Mouse (Mus musculus): ENCODE results near the gene Tpp1. TPM values are rescaled to one million over a fixed set of nuclear protein-coding genes. Genes with fewer than 3 reads are reported as not detected.

Tpp1 gene
- polyA plus RNA-seq, 1 experiment from 2014 or later: 66.1 TPM

DNA sequence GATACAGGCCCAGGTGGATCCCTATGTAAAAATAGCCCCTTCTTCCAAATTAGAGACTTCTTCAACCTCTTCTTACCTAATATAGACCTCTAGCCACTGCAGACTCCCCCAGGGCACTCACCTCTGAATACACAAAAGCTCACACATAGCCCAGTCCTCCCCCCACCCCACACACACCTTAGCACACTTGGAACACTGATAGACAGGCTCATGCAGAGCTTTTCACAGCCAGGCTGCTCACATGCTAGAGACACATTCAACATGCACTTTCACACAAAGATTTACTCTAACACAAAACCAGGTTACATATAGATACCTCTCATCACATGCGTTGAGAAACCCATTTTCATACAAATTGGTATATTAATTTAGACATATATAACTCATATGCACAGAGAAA is 25.3 kb upstream of the Tpp1 start:
- no peaks in the 10 kb centered on the region for H3K9me3 ChIP-seq (replicated peaks)
- no peak for DNase-seq (ENCODE audit: low spot score)
- peaks cover 69% of the 10 kb centered on the region for H3K36me3 ChIP-seq
- peaks cover 43% of the 10 kb centered on the region for H3K4me1 ChIP-seq
- WGBS: 94% methylated on average over 1 of the region's 1 CpGs
- H3K4me3 ChIP-seq: no peak overlapping the region
- H3K27me3 ChIP-seq (ENCODE audit: low read depth, poor library complexity, severe bottlenecking): no peaks in the 10 kb centered on the region
- H3K27ac ChIP-seq (replicated peaks): no peak overlapping the region

DNA sequence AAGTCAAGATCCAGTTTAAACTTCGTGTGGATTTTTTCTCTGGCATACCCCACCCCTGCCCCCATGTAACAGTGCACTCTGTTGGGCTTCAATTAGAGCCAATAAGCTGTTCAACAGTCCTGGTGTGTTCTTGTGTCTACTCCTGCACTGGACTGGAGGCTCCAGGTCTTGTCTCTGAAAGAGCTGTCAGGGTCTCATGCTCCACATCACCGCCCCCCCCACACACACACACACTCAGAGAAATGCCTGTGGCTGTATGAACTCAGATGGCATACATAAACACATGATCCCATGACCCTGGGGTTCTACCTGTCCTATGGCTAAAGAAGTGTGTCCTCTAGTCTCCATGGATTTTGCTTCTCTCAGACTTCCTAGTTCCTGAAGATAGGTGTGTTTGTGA is 24.0 kb upstream of the Tpp1 start:
- WGBS: 88% methylated on average over 2 of the region's 2 CpGs
- DNase-seq (ENCODE audit: low spot score): no peak
- H3K4me1 ChIP-seq: peaks cover 43% of the 10 kb centered on the region
- H3K9me3 ChIP-seq (replicated peaks): no peaks in the 10 kb centered on the region
- no peak overlapping the region for H3K27ac ChIP-seq (replicated peaks)
- no peaks in the 10 kb centered on the region for H3K27me3 ChIP-seq (ENCODE audit: low read depth, poor library complexity, severe bottlenecking)
- no peak overlapping the region for H3K4me3 ChIP-seq
- H3K36me3 ChIP-seq: peaks cover 69% of the 10 kb centered on the region

DNA sequence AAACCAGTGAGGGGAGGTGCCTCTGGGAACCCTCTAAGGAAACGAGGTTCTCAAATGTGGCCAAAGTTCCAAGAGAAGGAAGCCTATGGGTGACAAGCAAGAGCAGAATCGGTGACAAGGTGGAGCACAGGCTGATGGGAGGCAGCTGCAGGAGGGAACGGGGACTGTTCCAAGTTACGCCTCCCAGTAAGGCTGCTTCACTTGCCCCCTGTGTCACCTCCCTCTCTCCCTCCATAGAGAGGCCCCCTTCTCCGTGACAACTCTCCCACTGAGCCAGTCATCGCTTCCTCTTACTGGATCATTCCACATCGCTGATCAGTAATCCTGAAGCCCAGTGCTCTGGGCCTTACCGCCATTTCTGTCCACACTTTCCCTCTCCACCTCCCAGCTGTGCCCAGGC is 22.6 kb upstream of the Tpp1 start:
- Histone ChIP-seq H3K4me1 (peaks cover 43% of the 10 kb centered on the region), H3K27ac (replicated peaks) (0 out of 2 replicates have a peak overlapping the region, but pooled peaks have one; percentile 28), H3K27me3 (ENCODE audit: low read depth, poor library complexity, severe bottlenecking) (no peaks in the 10 kb centered on the region), H3K36me3 (peaks cover 68% of the 10 kb centered on the region), H3K4me3 (no peak overlapping the region), H3K9me3 (replicated peaks) (no peaks in the 10 kb centered on the region)
- DNase-seq (ENCODE audit: low spot score): no peak
- 47% methylated on average over 8 of the region's 8 CpGs for WGBS

DNA sequence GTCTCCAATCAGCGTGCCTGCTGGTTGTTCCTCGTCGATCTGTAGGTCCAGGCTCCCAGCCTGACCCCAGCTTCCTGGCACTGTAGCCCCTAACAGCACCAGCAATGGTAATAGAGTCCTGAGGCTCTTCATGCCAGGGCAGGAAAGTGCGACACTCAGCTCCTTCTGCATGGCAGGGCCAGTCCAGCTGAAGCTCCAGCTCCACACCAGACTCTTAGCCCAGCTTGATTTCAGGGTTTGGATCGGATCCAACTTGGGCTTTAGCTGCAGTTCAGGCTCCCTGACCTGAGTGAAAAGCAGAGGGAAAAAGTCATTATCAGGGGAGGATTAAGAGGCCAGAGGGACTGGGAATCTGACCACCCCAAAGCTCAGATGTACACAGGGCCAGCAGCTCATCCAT is 21.0 kb upstream of the Tpp1 start:
- DNase-seq (ENCODE audit: low spot score): no peak
- 87% methylated on average over 5 of the region's 5 CpGs for WGBS
- H3K27me3 ChIP-seq (ENCODE audit: low read depth, poor library complexity, severe bottlenecking): no peaks in the 10 kb centered on the region
- H3K9me3 ChIP-seq (replicated peaks): no peaks in the 10 kb centered on the region
- H3K4me1 ChIP-seq: peaks cover 41% of the 10 kb centered on the region
- no peak overlapping the region for H3K4me3 ChIP-seq
- H3K36me3 ChIP-seq: peaks cover 54% of the 10 kb centered on the region
- H3K27ac ChIP-seq (replicated peaks): no peak overlapping the region

DNA sequence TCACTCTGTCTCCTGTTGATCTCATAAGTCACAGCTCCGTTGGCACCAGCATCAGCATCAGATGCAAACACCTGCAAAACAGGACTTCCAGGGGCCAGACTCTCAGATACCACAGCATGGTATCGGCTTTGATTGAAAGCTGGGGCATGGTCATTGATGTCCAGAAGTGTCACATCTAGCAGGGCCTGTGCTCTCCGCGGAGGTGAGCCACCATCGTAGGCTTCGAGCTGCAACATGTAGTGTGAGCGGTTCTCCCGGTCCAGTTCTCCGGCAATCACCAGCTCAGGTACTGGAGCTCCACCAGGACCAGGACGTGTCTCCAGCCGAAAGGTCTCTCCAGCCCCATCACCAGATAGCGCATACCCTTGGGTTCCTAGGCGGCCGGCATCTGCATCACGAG is 20.3 kb upstream of the Tpp1 start:
- 94% methylated on average over 15 of the region's 15 CpGs for WGBS
- no peak overlapping the region for H3K27ac ChIP-seq (replicated peaks)
- no peaks in the 10 kb centered on the region for H3K27me3 ChIP-seq (ENCODE audit: low read depth, poor library complexity, severe bottlenecking)
- H3K4me3 ChIP-seq: no peak overlapping the region
- H3K36me3 ChIP-seq: peaks cover 56% of the 10 kb centered on the region
- no peaks in the 10 kb centered on the region for H3K9me3 ChIP-seq (replicated peaks)
- no peak for DNase-seq (ENCODE audit: low spot score)
- peaks cover 43% of the 10 kb centered on the region for H3K4me1 ChIP-seq

DNA sequence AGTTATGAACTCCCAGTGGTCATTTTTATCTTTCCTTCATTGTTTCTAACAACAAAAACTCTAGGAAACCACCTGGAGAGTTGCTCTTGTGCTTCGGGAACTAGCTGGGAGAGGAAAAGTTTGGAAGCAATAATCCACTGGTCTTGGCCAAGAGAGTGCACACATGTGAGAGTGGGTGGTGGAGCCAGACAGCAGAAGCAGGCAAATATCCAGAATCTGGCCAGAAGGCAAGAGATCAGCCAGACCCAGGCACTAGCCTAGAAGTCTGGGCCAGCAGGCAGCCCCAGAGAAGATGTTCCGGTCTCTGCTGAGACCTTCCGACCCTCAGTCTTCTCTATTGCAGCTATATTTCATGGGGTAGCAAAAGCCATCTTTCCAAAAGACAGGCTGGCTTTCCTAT is 17.9 kb upstream of the Tpp1 start:
- Histone ChIP-seq H3K4me1 (peaks cover 43% of the 10 kb centered on the region), H3K36me3 (peaks cover 65% of the 10 kb centered on the region), H3K27me3 (ENCODE audit: low read depth, poor library complexity, severe bottlenecking) (peaks cover 9% of the 10 kb centered on the region), H3K27ac (replicated peaks) (no peak overlapping the region), H3K4me3 (no peak overlapping the region), H3K9me3 (replicated peaks) (no peaks in the 10 kb centered on the region)
- WGBS: 93% methylated on average over 3 of the region's 3 CpGs
- DNase-seq (ENCODE audit: low spot score): no peak

DNA sequence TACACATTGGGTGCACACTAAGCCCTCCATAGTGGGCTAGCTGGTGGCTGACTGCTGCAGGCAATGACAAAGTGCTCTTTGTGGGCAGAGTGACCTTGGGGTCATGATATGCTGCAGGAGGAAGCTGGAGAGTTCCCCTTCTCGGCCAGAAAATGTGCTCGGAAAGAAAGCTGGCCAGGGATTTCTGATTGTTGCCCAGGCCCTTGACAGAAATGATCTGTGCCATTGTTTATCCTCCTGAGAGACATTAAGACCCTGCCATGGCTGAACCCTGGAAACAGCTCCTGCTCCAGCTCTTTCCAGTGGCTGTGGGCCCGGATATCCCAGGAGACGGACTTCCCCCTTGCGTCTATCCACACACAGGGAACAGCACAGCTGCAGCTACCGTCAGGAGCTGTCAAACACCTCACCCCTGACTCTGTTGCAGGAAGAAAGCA is 15.7 kb upstream of the Tpp1 start:
- Histone ChIP-seq H3K27me3 (ENCODE audit: low read depth, poor library complexity, severe bottlenecking) (peaks cover 31% of the 10 kb centered on the region), H3K4me1 (peaks cover 29% of the 10 kb centered on the region), H3K27ac (replicated peaks) (peak overlapping the region; percentile 75), H3K4me3 (peak overlapping the region; percentile 25), H3K36me3 (peaks cover 81% of the 10 kb centered on the region), H3K9me3 (replicated peaks) (no peaks in the 10 kb centered on the region)
- 26% methylated on average over 6 of the region's 6 CpGs for WGBS
- DNase-seq (ENCODE audit: low spot score): peak; percentile 44

DNA sequence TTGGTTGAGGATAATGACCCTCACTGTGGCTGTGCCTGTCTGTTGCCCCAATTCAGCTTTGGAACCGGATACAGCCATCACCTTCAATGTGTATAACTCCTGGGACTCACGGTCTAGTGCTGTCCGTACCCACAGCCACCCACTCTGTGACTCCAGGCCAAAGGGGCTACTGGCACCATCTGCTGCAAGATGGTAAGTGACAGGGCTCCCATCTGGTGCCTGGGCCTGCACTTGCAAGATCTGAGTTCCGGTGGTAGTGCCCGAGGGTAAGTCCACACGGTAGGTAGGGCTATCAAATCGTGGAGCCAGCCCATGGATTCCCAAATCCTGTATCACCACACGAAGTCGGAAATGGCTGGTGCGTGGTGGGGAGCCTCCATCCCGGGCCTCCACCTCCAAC is 12.3 kb upstream of the Tpp1 start:
- WGBS: 91% methylated on average over 11 of the region's 11 CpGs
- no peak overlapping the region for H3K27ac ChIP-seq (replicated peaks)
- no peak overlapping the region for H3K4me3 ChIP-seq
- H3K4me1 ChIP-seq: peaks cover 39% of the 10 kb centered on the region
- DNase-seq (ENCODE audit: low spot score): no peak
- no peaks in the 10 kb centered on the region for H3K9me3 ChIP-seq (replicated peaks)
- peaks cover 53% of the 10 kb centered on the region for H3K27me3 ChIP-seq (ENCODE audit: low read depth, poor library complexity, severe bottlenecking)
- peaks cover 80% of the 10 kb centered on the region for H3K36me3 ChIP-seq

DNA sequence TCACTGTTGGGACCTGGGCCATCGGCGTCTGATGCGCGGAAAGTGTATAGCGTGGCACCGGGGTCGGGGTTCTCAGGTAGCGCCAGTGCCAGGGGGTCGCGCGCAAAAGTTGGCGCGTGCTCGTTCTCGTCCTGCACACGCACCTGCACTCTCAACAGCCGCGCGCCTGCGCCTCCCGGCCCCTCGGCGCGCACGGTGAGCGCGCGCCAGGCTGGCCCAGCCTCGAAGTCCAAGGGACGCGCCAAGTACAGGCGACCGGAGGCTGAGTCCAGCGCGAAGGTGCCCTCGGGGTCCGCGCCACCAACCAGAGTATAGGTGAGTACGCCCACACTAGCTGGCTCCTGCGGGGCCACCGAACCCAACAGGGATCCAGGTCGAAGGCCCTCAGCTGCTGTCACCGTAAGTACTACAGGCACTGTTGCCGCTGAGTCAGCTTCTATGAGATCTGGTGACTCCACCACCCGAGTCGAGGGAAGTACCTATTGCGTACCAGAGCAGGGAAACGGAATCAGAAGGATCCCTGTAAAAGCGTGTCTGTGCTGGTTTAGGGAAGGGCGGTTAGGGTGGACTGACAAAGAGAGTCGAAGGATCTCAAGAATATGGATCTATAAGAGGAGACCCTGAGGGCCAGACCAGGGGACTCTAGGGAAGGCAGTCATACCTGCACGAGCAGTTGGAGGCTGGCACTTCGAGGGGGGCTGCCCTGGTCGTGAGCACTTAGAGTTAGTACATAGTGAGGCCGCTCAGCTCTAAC is 10.7 kb upstream of the Tpp1 start:
- peaks cover 93% of the 10 kb centered on the region for H3K36me3 ChIP-seq
- DNase-seq (ENCODE audit: low spot score): no peak
- H3K27ac ChIP-seq (replicated peaks): no peak overlapping the region
- H3K27me3 ChIP-seq (ENCODE audit: low read depth, poor library complexity, severe bottlenecking): peaks cover 53% of the 10 kb centered on the region
- peak overlapping the region; percentile 44 for H3K4me3 ChIP-seq
- WGBS: 15% methylated on average over 55 of the region's 55 CpGs
- H3K9me3 ChIP-seq (replicated peaks): no peaks in the 10 kb centered on the region
- peaks cover 24% of the 10 kb centered on the region for H3K4me1 ChIP-seq

DNA sequence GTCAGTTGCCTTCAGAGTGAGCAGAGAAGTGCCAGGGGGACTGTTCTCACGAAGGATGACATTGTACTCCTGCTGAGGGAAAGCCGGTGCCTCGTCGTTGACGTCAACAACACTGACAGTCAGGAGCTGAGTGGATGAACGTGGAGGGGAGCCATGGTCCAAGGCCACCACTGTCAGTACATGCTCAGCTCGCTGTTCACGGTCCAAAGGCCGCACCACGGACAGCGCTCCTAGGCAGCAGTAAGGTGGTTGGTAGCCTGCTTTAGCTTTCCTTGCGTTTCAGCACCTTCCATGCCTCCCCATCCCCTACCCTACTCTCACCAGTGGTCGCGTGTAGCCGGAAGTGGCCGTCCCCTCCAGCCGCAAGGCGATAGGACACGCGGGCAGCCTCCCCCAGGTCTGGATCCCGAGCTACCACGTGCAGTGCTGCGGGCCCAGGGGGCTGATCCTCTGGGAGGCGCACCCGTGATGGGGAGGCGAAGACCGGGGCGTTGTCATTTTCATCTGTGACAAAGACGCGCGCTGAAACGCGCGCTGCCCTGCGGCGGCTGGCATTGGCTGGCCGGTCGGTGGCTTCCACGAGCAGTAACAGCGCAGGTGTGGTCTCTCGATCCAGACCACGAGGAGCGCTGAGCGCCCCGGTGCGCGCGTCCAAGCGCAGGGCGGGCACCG is 9.9 kb upstream of the Tpp1 start:
- peak; percentile 33 for DNase-seq (ENCODE audit: low spot score)
- Histone ChIP-seq H3K36me3 (peaks cover 97% of the 10 kb centered on the region), H3K27ac (replicated peaks) (no peak overlapping the region), H3K9me3 (replicated peaks) (no peaks in the 10 kb centered on the region), H3K27me3 (ENCODE audit: low read depth, poor library complexity, severe bottlenecking) (peaks cover 53% of the 10 kb centered on the region), H3K4me1 (peaks cover 17% of the 10 kb centered on the region), H3K4me3 (peak overlapping the region; percentile 44)
- WGBS: 12% methylated on average over 51 of the region's 51 CpGs

DNA sequence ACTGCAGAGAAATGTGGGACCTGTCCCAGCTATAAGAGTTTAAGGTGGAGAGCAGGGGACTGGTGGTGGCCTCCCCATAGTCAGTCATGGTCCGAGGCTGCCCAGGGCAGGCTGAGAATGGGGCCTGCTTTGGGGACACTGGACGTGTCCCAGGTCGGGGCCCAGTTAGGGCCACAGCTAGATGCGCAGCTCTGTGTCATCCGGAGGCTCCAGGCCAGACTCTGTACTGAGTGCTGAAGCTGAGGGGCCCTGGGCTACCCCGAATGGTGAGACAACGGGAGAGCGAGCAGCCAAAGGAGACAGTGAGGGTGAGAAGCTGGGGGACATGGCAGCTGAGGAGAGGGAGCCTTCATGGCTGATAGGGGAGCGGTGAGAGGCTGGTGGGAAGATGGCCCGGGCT is 1.2 kb upstream of the Tpp1 start:
- Histone ChIP-seq H3K9me3 (replicated peaks) (no peaks in the 10 kb centered on the region), H3K27me3 (ENCODE audit: low read depth, poor library complexity, severe bottlenecking) (no peaks in the 10 kb centered on the region), H3K36me3 (peaks cover 75% of the 10 kb centered on the region), H3K27ac (replicated peaks) (no peak overlapping the region), H3K4me1 (peaks cover 15% of the 10 kb centered on the region), H3K4me3 (no peak overlapping the region)
- no peak for DNase-seq (ENCODE audit: low spot score)
- 91% methylated on average over 10 of the region's 10 CpGs for WGBS

DNA sequence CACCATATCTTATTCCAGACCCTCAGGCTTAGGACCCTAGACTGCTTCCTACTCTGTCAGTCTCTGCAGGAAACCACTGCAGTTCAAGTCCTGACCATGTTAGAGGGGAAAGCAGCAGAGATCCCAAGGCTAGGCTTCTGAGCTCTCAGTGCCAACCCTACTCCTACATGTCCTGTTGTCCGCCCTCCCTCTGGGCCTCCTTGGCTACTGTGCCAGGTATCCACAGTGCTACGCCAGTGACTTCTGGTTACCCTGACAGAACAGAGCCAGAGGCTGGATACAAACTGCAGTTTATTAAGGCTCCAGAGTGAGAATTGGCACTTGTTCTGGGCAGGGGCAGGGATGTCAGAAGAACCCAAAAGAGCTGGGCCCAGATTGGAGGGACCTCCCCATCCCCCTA is 681 bp upstream of the Tpp1 start:
- H3K4me1 ChIP-seq: peaks cover 15% of the 10 kb centered on the region
- H3K4me3 ChIP-seq: no peak overlapping the region
- no peaks in the 10 kb centered on the region for H3K27me3 ChIP-seq (ENCODE audit: low read depth, poor library complexity, severe bottlenecking)
- no peaks in the 10 kb centered on the region for H3K9me3 ChIP-seq (replicated peaks)
- WGBS: 83% methylated on average over 2 of the region's 2 CpGs
- H3K36me3 ChIP-seq: peaks cover 73% of the 10 kb centered on the region
- H3K27ac ChIP-seq (replicated peaks): no peak overlapping the region
- DNase-seq (ENCODE audit: low spot score): no peak

DNA sequence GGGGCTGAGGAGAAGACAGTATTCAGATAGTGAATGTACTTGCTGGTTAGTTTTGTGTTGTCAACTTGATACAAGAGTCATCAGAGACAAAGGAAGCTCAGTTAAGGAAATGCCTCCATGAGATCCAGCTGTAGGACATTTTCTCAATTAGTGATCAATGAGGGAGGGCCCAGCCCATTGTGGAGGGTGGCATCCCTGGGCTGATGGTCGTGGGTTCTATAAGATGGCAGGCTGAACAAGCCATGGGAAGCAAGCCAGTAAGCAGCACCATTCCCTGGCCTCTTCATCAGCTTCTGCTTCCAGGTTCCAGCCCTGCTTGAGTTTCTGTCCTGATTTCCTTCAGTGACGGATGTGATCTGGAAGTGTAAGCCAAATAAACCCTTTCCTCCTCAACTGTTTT is 4.3 kb downstream of the Tpp1 start:
- Histone ChIP-seq H3K27me3 (ENCODE audit: low read depth, poor library complexity, severe bottlenecking) (no peaks in the 10 kb centered on the region), H3K36me3 (peaks cover 44% of the 10 kb centered on the region), H3K4me3 (no peak overlapping the region), H3K9me3 (replicated peaks) (no peaks in the 10 kb centered on the region), H3K27ac (replicated peaks) (no peak overlapping the region), H3K4me1 (peaks cover 35% of the 10 kb centered on the region)
- WGBS: 83% methylated on average over 2 of the region's 2 CpGs
- no peak for DNase-seq (ENCODE audit: low spot score)
